Mouse (Mus musculus) stomach, embryonic 16.5 days (tissue): ENCODE results near the gene Ahnak2. TPM values are rescaled to one million over a fixed set of nuclear protein-coding genes. Genes with fewer than 3 reads are reported as not detected.
A peak's percentile ranks its signal among the peaks of the same experiment; 100 is the strongest.

Experiments used
- ATAC-seq: fragments of 200-750 bp; cut with Nextera tagmentation; 2 replicates; pipeline ENCODE4 v1.8.0; 2017; ENCODE audit warnings: moderate number of reproducible peaks, moderate TSS enrichment; ENCODE audit not compliant: insufficient read depth, low FRiP score
- H3K27ac ChIP-seq: fragments of 300-500 bp; sonication (generic); 2 replicates; pipeline ENCODE4 v1.5.1; 2014; ENCODE audit warnings: low read length
- H3K27me3 ChIP-seq: fragments of 300-500 bp; sonication (generic); 2 replicates; pipeline ENCODE4 v1.6.1; 2014; ENCODE audit warnings: low read length, control low read depth, mixed read lengths; ENCODE audit not compliant: control insufficient read depth, insufficient read depth
- H3K36me3 ChIP-seq: fragments of 300-500 bp; sonication (generic); 2 replicates; pipeline ENCODE4 v1.6.1; 2014; ENCODE audit warnings: low read length; ENCODE audit not compliant: control insufficient read depth, insufficient read depth
- H3K4me1 ChIP-seq: fragments of 300-500 bp; sonication (generic); 2 replicates; pipeline ENCODE4 v1.6.1; 2014; ENCODE audit warnings: low read length, control low read depth, mixed read lengths; ENCODE audit not compliant: control insufficient read depth, insufficient read depth
- H3K4me2 ChIP-seq: fragments of 300-500 bp; sonication (generic); 2 replicates; pipeline ENCODE4 v1.6.1; 2014; ENCODE audit warnings: low read depth, low read length, mixed read lengths
- H3K4me3 ChIP-seq: fragments of 300-500 bp; sonication (generic); replicated peaks from 2 replicates; pipeline ENCODE4 v1.5.1; 2014; ENCODE audit warnings: mild to moderate bottlenecking, low read length
- H3K9ac ChIP-seq: fragments of 300-500 bp; sonication (generic); 2 replicates; pipeline ENCODE4 v1.6.1; 2014; ENCODE audit warnings: low read length
- H3K9me3 ChIP-seq: fragments of 300-500 bp; sonication (generic); replicated peaks from 2 replicates; pipeline ENCODE4 v1.6.1; 2016; ENCODE audit warnings: low read length, control low read depth; ENCODE audit not compliant: control insufficient read depth
- WGBS: fragments of 180-500 bp; shearing (Covaris S2); extraction: QIAGEN DNeasy Blood & Tissue Kit; methylation state at CpG from one replicate; pipeline ENCODE4 v1.1.7; 2014; 5-methylcytosine and 5-hydroxymethylcytosine counted together
- polyA plus RNA-seq: library from polyadenylated mRNA; unstranded; fragments of >200 nt; fragmentation: Nextera tagmentation; extraction: Ambion mirVana; gene quantifications from 2 replicates; pipeline ENCODE4 v1.2.1, GENCODE M21; 2015

Ahnak2 gene
- polyA plus RNA-seq, 1 experiment from 2014 or later = 4.9 TPM

DNA sequence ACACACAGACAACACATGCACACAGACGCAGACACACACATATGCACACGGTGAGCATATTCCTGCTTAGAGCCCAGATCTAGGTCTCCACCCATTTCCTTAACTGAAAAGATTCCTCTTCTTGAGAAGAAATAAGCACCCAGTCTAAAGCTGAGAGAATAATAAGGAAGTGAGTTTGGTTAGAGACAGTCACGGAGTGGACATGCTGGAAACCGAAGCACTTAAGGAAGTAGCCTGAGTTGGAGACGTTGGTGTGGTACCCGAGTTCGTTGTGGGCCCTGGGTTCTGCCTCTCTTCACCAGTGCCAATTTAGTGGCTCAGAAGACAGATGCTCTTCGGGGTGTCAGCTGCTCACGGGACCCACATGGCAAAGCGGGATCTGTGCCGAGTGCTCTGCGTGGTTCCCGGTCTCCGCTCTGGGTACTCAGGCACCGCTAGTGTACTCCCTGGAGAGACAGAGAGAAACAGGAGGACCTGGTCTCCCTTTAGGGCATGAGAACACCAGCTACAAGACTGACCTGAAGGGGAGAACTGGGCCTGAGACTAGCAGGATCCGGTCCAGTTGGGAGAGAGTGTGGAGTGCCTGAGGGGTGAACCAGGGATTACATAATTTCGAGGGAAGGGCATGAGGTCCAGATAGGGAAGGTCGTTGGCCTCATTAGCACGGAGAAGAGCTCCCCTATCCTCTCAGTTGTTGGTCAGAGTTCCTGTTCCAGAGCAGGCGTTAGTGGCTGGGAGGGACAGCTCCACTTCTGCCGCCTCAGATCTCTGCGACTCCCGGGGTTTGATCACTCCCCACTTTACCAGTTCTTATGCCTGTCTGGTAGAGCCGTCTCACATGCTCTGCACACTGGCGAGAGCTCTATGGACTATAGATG is 38.0 kb upstream of the Ahnak2 start:
- Histone ChIP-seq H3K9me3 (no peaks in the 10 kb centered on the region; the same call in 1 of the 2 replicates), H3K27me3 (no peaks in the 10 kb centered on the region), H3K4me3 (no peak overlapping the region), H3K9ac (no peak overlapping the region), H3K27ac (no peak overlapping the region), H3K36me3 (no peaks in the 10 kb centered on the region), H3K4me1 (no peaks in the 10 kb centered on the region), H3K4me2 (no peak overlapping the region)
- ATAC-seq = no peak
- 65% methylated on average over 25 of the region's 25 CpGs for WGBS

GRCm38 (mm10) chr12:112835046-112835445 is 32.6 kb upstream of the Ahnak2 start:
- Histone ChIP-seq H3K27me3 (no peaks in the 10 kb centered on the region), H3K36me3 (0 out of 2 replicates have a peak, but pooled peaks cover 4% of the 10 kb centered on the region), H3K9me3 (no peaks in the 10 kb centered on the region; the same call in 1 of the 2 replicates), H3K4me2 (no peak overlapping the region), H3K9ac (no peak overlapping the region), H3K4me1 (peaks cover 6% of the 10 kb centered on the region; the same call in 1 of the 2 replicates), H3K27ac (no peak overlapping the region), H3K4me3 (no peak overlapping the region)
- ATAC-seq = no peak
- WGBS = 44% methylated on average over 2 of the region's 2 CpGs

DNA sequence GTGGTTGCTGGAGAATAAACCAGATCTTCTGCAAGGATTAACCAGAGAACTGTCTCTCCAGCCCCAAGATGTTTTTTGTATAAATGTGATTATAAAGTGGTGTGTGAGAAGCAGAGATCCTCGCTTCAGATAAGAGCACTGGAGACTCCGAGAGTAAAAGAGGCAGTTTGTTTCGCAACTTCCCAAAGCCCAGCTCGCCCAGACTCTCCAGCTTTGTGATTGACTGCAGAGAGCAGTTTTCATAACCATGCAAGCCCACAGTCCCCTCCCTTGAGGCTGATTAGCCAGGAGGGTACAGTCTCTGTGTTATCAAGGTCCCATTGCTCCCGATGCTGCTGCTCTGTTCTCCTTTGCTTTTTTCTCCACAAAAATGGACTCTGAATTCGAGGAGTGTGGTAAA is 31.1 kb upstream of the Ahnak2 start:
- no peak for ATAC-seq
- Histone ChIP-seq H3K36me3 (0 out of 2 replicates have a peak, but pooled peaks cover 4% of the 10 kb centered on the region), H3K9ac (no peak overlapping the region), H3K4me1 (peaks cover 6% of the 10 kb centered on the region; the same call in 1 of the 2 replicates), H3K9me3 (no peaks in the 10 kb centered on the region), H3K4me2 (no peak overlapping the region), H3K4me3 (no peak overlapping the region), H3K27ac (no peak overlapping the region), H3K27me3 (no peaks in the 10 kb centered on the region)
- WGBS = 65% methylated on average over 6 of the region's 6 CpGs

- H3K4me1 ChIP-seq = peaks cover 15% of the 10 kb centered on the region
- no peak overlapping the region for H3K27ac ChIP-seq
- no peak for ATAC-seq
- WGBS = 95% methylated on average over 5 of the region's 5 CpGs
- no peaks in the 10 kb centered on the region for H3K9me3 ChIP-seq
- no peak overlapping the region for H3K4me2 ChIP-seq
- H3K27me3 ChIP-seq = no peaks in the 10 kb centered on the region
- 0 out of 2 replicates have a peak, but pooled peaks cover 4% of the 10 kb centered on the region for H3K36me3 ChIP-seq
- H3K9ac ChIP-seq = no peak overlapping the region
- no peak overlapping the region for H3K4me3 ChIP-seq
Observed at GRCm38 (mm10) chr12:112832411-112832810, 30.0 kb upstream of the Ahnak2 start.

- Histone ChIP-seq H3K4me2 (peak overlapping the region; percentile 82), H3K27me3 (no peaks in the 10 kb centered on the region), H3K36me3 (0 out of 2 replicates have a peak, but pooled peaks cover 4% of the 10 kb centered on the region), H3K4me3 (peak overlapping the region; percentile 94), H3K9me3 (no peaks in the 10 kb centered on the region), H3K9ac (peak overlapping the region; percentile 86), H3K27ac (no peak overlapping the region), H3K4me1 (peaks cover 26% of the 10 kb centered on the region)
- WGBS = 78% methylated on average over 3 of the region's 3 CpGs
- no peak for ATAC-seq
Observed at GRCm38 (mm10) chr12:112830570-112830969, 28.1 kb upstream of the Ahnak2 start.

- peak overlapping the region; percentile 80 for H3K27ac ChIP-seq
- 20% methylated on average over 2 of the region's 2 CpGs for WGBS
Observed at GRCm38 (mm10) chr12:112830141-112830540, 27.7 kb upstream of the Ahnak2 start.

GRCm38 (mm10) chr12:112829244-112829864 is 26.9 kb upstream of the Ahnak2 start, which contains the start of gene Cdca4:
Gene Cdca4 (minus strand): TSS chr12:112829423.
- Histone ChIP-seq H3K36me3 (0 out of 2 replicates have a peak, but pooled peaks cover 4% of the 10 kb centered on the region), H3K4me2 (peak within 1 kb of the TSS; percentile 82), H3K9ac (peak within 1 kb of the TSS; percentile 98), H3K27me3 (no peaks in the 10 kb centered on the region), H3K4me3 (peak within 1 kb of the TSS; percentile 94), H3K27ac (peak within 1 kb of the TSS; percentile 93), H3K9me3 (no peaks in the 10 kb centered on the region), H3K4me1 (peaks cover 33% of the 10 kb centered on the region)
- WGBS = under 1% methylated on average over 72 of the region's 72 CpGs
- peak; percentile 98 for ATAC-seq

More at GRCm38 (mm10) chr12:112830141-112830540, 27.7 kb upstream of the Ahnak2 start:
- Histone ChIP-seq H3K9me3 (no peaks in the 10 kb centered on the region), H3K27me3 (no peaks in the 10 kb centered on the region), H3K4me1 (peaks cover 26% of the 10 kb centered on the region), H3K4me2 (peak overlapping the region; percentile 82), H3K9ac (peak overlapping the region; percentile 86), H3K36me3 (0 out of 2 replicates have a peak, but pooled peaks cover 4% of the 10 kb centered on the region), H3K4me3 (peak overlapping the region; percentile 94)
- no peak for ATAC-seq

- H3K27me3 ChIP-seq = no peaks in the 10 kb centered on the region
- H3K27ac ChIP-seq = peak overlapping the region; percentile 93
- ATAC-seq = peak; percentile 83
- under 1% methylated on average over 42 of the region's 51 CpGs for WGBS
- H3K9ac ChIP-seq = peak overlapping the region; percentile 98
- H3K4me3 ChIP-seq = peak overlapping the region; percentile 94
- H3K4me2 ChIP-seq = peak overlapping the region; percentile 71
- H3K36me3 ChIP-seq = 0 out of 2 replicates have a peak, but pooled peaks cover 4% of the 10 kb centered on the region
- no peaks in the 10 kb centered on the region for H3K9me3 ChIP-seq
- peaks cover 40% of the 10 kb centered on the region for H3K4me1 ChIP-seq
Observed at GRCm38 (mm10) chr12:112828501-112829243, 26.2 kb upstream of the Ahnak2 start.
